Mouse (Mus musculus) liver, embryonic 14.5 days (tissue): Measurements from ENCODE around the gene Gm7073.

Experiments
- CTCF ChIP-seq: IDR thresholded peaks from 2 replicates; pipeline ENCODE4 v1.5.1; 2016; ENCODE audit warnings: antibody characterized with exemption, low read depth, control low read depth
- EP300 ChIP-seq: IDR thresholded peaks from 2 replicates; pipeline ENCODE4 v1.6.1; 2016; ENCODE audit warnings: antibody characterized with exemption, low read depth

- TF ChIP-seq CTCF: no peak
- TF ChIP-seq EP300: no peak
These were observed 124.4 kb downstream of the Gm7073 start for GRCm38 (mm10) chrX:60414563-60415111.
